Mouse (Mus musculus) lung, adult 18-20 months (tissue): ENCODE results near the gene Cd209a.
"Not testable (repeated sequence)": the region's sequence is repeated elsewhere in the genome, so short reads cannot be mapped to it uniquely, and the experiment has no call there.

Experiments used
- DNase-seq, 2 experiments: peaks; one replicate each; pipeline ENCODE4 v3.0.0; 2022; ENCODE audit warnings: mixed read lengths in 2 of 2

Cd209a gene

GRCm38 (mm10) chr8:3748761-3749160, at the start of gene Cd209a:
TSS of gene Cd209a (minus strand) at chr8:3748984.
- no peak for DNase-seq

DNA sequence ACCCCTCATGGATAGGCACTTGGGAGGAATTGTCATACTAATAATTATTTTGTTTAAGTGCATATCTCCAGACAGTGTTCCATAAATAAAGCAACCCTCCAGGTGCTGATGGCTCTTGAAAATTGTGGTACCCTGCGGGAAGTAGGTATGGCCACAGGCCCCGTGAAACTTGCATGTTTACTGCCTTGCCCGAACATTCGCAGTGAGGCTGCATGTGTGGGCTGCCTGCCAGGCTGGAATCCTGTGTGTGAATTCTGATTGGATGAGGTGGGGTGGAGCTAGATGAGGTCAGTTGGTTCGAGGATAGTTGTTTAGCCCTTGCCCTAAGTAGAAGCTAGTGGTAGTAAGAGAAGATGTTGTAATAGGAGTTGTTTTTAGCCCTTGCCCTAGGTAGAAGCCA, 19.9 kb upstream of the Cd209a start:
- not testable (repeated sequence) for DNase-seq

DNA sequence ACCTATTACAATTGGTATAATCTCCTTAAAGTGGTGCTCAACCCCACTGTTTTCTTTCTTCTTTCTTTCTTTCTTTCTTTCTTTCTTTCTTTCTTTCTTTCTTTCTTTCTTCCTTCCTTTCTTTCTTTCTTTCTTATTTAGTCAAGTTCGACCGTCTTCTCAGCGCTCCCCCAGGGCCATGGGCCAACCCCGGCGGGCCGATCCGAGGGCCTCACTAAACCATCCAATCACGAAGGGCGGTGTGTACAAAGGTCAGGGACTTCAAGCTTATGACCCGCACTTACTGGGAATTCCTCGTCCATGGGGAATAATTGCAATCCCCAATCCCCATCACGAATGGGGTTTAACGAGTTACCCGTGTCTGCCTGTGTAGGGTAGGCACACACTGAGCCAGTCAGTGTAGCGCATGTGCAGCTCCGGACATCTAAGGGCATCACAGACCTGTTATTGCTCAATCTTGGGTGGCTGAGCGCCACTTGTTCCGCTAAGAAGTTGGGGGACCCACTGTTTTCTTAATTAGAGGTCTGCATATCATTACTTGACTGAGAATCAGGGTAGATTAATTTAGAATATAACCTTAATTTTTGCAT, 5.6 kb upstream of the Cd209a start:
- no peak for DNase-seq

DNA sequence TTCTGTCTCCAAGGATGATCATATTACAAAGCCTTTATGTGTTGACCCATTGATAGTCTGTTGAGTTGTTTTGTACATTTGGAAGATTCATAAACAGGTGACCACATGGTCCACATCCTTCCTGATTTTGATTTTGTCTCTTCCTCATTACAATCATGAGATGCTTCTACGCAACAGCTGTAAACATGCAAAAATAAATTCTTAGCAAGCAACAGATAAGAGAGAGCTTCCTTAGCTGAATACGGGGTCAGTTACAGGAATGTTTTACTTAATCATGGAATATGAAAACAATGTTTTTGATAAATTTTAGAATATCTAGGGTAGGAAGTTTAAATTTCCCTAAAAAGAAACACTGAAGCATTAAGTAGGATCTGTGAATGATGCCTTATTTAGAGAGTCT, 11.8 kb downstream of the Cd209a start:
- no peak for DNase-seq

DNA sequence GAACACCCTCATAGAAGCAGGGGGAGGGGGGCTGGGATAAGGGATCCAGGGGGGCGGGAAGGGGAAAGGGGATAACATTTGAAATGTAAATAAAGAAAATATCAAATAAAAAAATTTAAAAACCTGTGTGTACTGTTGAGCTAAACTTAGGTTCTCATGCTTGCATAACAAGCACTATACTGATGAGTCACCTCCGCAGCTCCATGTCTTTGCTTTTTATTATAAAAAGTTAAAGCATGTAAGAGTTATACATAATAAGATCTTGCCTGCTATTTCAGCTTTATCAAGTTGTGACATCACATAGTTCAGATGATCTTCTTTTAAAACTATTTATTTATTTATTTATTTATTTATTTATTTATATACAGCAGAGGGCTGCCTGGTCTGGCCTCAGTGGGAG, 13.2 kb downstream of the Cd209a start:
- no peak for DNase-seq

- DNase-seq = no peak
These were observed 14.7 kb downstream of the Cd209a start for GRCm38 (mm10) chr8:3734084-3734483.

- DNase-seq = no peak
These were observed 27.7 kb downstream of the Cd209a start for GRCm38 (mm10) chr8:3721041-3721440.

DNA sequence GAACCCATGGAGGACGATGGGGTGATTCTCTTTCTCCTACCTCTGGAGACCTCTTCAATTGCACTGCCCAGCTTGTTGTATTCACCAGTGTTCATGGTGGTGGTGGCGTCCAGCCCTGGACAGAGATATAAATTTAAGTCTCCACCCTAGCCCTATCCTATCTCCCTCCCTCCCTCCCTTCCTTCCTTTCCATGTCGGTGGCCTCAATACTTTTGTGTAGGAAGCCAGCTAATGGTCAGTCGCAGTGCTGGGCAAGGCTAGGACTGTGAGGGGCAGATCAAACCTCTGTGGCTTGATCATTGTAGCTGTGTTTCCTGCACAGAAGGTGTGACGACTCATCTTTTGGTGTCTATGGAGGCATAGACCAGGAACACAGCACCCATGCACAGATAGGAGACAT, 28.2 kb downstream of the Cd209a start, which contains the start of gene Clec4g:
Clec4g (minus strand) TSS at position 101 of the 400 bp plus-strand sequence.
- no peak for DNase-seq

- DNase-seq = peak; percentile 56 to 66
These were observed 30.2 kb downstream of the Cd209a start for GRCm38 (mm10) chr8:3718559-3718958.

DNA sequence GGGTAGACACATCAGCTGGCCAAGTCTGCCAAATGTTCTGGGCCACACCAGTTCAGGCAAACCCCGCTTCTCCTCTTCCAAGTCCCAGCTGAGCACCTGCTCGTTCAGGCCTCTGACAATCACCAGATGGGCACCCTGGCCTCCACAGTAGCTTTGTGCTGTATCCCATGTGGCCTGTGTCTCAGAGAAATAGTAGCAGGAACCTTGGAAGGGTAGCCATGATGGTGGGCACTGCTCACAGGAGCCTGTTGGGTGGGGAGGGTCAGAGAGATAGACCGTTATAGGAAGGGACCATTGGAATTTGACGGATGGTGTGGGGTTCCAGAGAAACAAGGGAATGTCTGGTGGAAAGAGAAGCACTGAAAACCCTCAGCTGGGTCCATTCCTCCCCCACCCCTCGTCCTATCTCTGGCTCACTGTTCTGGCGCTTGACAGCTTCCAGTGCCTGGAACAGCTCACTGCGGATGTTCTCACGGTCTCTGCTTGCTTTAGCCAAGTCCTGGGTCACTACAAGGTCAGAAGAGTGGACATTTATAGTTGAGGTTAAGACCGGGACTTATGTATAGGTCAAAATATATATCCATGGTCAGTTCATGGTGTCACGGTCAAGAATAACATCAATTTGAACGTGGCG, 31.3 kb downstream of the Cd209a start:
- no peak for DNase-seq

DNA sequence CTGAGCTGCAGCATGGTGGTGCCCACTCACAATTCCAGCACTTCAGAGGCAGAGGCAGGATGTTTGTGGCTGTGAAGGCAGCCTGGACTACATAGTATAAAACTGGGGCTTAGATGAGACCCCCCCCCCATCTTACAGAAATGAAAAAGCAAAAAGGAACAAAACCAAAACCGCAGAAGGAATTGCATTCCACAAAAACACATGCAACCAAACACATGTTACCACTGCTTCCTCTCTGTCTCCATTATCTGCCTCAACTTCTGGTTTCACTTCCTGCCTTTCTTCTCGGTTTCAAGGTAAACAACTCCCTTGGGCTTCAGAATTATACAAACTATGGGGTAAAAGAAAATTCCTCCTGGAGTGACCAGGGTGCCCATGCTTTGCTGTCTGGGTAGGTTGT, 37.1 kb downstream of the Cd209a start:
- DNase-seq = no peak

GRCm38 (mm10) chr8:3710312-3710711, 38.5 kb downstream of the Cd209a start:
- DNase-seq = no peak

- no peak for DNase-seq
These were observed 41.2 kb downstream of the Cd209a start for GRCm38 (mm10) chr8:3707611-3708010.

GRCm38 (mm10) chr8:3705711-3706110, 43.1 kb downstream of the Cd209a start:
- no peak for DNase-seq

DNA sequence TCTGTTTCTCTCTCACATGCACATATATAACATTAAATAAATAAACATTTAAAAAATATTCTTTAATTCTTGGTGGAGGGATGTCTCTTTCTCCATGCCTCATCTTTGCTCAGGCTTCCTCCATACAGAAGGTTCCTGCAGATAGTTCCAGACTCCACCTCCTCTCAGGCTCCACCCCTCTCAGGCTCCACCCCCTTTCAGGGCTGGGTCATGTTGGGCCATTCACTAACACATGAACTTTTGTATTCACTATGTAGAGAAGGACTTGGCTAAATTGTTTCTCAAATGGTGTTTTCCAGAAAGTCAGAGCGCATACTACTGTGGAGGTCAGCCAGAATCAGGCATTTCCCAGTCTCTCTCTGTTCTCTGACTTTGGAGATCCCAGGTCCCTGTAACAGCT, 47.3 kb downstream of the Cd209a start:
- DNase-seq = no peak

DNA sequence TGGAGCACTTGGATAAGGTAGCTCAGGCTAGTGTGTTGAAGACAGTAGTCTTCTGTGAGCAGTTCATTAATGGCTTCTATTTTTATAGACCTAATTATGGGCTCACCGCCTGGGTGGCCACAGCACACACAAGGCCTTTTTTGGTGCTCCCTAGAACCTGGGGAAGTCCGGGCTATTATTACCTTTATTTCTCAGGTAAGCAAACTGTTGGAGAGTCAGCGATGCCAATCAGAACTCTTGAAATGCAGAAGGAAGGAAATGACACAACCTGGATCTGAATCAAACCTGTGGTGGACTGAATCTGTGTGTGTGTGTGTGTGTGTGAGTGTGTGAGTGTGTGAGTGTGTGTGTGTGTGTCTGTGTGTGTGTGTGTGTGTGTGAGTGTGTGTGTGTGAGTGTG, 54.7 kb downstream of the Cd209a start, which contains the start of gene Fcer2a:
Fcer2a (minus strand) TSS at position 55 of the 400 bp plus-strand sequence.
- DNase-seq = no peak
